Mouse (Mus musculus): ENCODE data around the gene Dthd1. TPM values are rescaled to one million over a fixed set of nuclear protein-coding genes. Genes with fewer than 3 reads are reported as not detected.

Dthd1 gene
- polyA plus RNA-seq, 1 experiment from 2014 or later, result not detected

DNA sequence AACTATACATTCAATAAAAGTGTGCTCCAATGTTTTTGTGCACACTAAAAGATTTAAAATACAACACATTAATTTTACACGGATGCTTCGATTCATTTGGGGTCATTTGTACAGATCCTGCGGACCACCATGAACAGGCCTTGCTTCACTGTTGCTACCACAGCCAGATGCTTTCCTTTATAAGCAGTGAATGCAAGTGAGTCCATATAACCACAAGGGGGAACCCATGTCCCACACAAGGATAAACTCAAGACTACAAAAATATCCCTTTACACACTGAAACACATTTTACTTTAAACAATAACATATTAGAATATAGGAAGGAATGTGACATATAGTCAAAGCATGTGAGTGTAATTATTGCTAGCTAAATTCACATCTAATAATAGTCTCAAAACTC lies 81.7 kb downstream of the Dthd1 start:
- Histone ChIP-seq H3K9me3 (no peaks in the 10 kb centered on the region), H3K4me1 (no peaks in the 10 kb centered on the region), H3K36me3 (no peaks in the 10 kb centered on the region), H3K27ac (replicated peaks) (no peak overlapping the region), H3K9ac (replicated peaks) (no peak overlapping the region), H3K27me3 (no peaks in the 10 kb centered on the region), H3K4me3 (no peak overlapping the region), H3K4me2 (replicated peaks) (no peak overlapping the region)
- peak; percentile 78; the same call in 1 of the 2 replicates for ATAC-seq (ENCODE audit: low FRiP score, low read depth)
- WGBS, result 70% methylated on average over 3 of the region's 3 CpGs

- Histone ChIP-seq H3K27me3 (no peaks in the 10 kb centered on the region), H3K4me2 (replicated peaks) (no peak overlapping the region), H3K4me1 (no peaks in the 10 kb centered on the region), H3K4me3 (no peak overlapping the region), H3K27ac (replicated peaks) (no peak overlapping the region), H3K36me3 (no peaks in the 10 kb centered on the region), H3K9me3 (no peaks in the 10 kb centered on the region), H3K9ac (replicated peaks) (no peak overlapping the region)
- 89% methylated on average over 2 of the region's 2 CpGs for WGBS
- no peak for ATAC-seq (ENCODE audit: low FRiP score, low read depth)
Measured at GRCm38 (mm10) chr5:62906954-62907353, 93.3 kb downstream of the Dthd1 start.

GRCm38 (mm10) chr5:62909074-62909473 lies 95.5 kb downstream of the Dthd1 start:
- ATAC-seq (ENCODE audit: low FRiP score, low read depth), result no peak
- Histone ChIP-seq H3K27me3 (no peaks in the 10 kb centered on the region), H3K4me3 (no peak overlapping the region), H3K36me3 (no peaks in the 10 kb centered on the region), H3K9me3 (no peaks in the 10 kb centered on the region), H3K4me2 (replicated peaks) (no peak overlapping the region), H3K4me1 (no peaks in the 10 kb centered on the region), H3K9ac (replicated peaks) (no peak overlapping the region), H3K27ac (replicated peaks) (no peak overlapping the region)
- WGBS, result 90% methylated on average over 5 of the region's 5 CpGs

DNA sequence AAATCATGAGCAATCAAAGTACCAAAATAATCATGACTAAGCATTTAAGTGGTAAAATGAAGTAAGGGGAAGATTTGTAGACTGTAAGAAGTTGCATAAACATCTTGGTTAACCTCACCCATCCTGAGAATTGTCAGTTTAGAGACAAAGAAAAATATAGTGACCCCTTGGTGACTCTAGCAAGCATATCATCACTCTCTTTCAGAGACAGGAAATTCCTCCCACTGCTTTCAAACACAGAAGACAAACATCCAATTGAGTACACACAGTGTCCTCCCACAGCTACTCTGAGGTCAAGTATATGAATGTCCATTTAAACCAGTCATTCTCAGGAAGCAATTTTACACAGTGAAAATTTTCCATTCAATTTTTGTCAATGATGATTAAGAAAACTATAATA lies 111.0 kb downstream of the Dthd1 start:
- no peak overlapping the region for H3K4me3 ChIP-seq

More for the DNA sequence above, 111.0 kb downstream of the Dthd1 start:
- ATAC-seq (ENCODE audit: low FRiP score, low read depth), result no peak
- Histone ChIP-seq H3K36me3 (no peaks in the 10 kb centered on the region), H3K9ac (replicated peaks) (no peak overlapping the region), H3K4me2 (replicated peaks) (no peak overlapping the region), H3K4me1 (no peaks in the 10 kb centered on the region), H3K27me3 (no peaks in the 10 kb centered on the region), H3K27ac (replicated peaks) (no peak overlapping the region), H3K9me3 (no peaks in the 10 kb centered on the region)

Other genes with a start within 250 kb of the Dthd1 start
- 1.1 and 1.6 TPM in 2 replicates for gene Arap2, start 47.7 kb upstream of the Dthd1 start, polyA plus RNA-seq (2016; fragmentation: Nextera tagmentation; extraction: Ambion mirVana)

All from midbrain, embryonic 12.5 days (tissue).